Comparison of ENCODE assay signal across 8 mouse cellular contexts in genomic region chr7:68128271-68128674, GRCm38 (mm10).
DNase-seq lines count a peak whose midpoint lies in the region; ATAC-seq lines count a peak whose summit lies in the region.

No protein-coding gene starts in this region.

- peak overlapping the region; percentile 87 for H3K4me2 ChIP-seq in liver, embryonic 12.5 days

- 0 out of 2 replicates have a peak, but pooled peaks cover 2% of the 10 kb centered on the region for H3K4me1 ChIP-seq in brown adipose tissue, adult 24 weeks (ENCODE audit: control insufficient read depth, insufficient read depth, insufficient read length, low read length)
- H3K4me1 ChIP-seq in liver, embryonic 12.5 days: peaks cover 62% of the 10 kb centered on the region

- H3K27ac ChIP-seq in brown adipose tissue, adult 24 weeks (replicated peaks; ENCODE audit: low read depth, low read length): no peak overlapping the region
- peak overlapping the region; percentile 97 for H3K27ac ChIP-seq in liver, embryonic 12.5 days

- H3K36me3 ChIP-seq in liver, embryonic 12.5 days: no peaks in the 10 kb centered on the region

- H3K27me3 ChIP-seq in liver, embryonic 12.5 days (replicated peaks): peaks cover 7% of the 10 kb centered on the region; the same call in 1 of the 2 replicates

- no peak for ATAC-seq in liver, embryonic 12.5 days

- peak overlapping the region; percentile 81 for H3K9ac ChIP-seq in liver, embryonic 12.5 days

- H3K9me3 ChIP-seq in liver, embryonic 12.5 days (replicated peaks): no peaks in the 10 kb centered on the region

- DNase-seq in kidney, adult 9 months: peak; percentile 40
- no peak for DNase-seq in kidney, postnatal 14 days
- DNase-seq in forelimb bud, embryonic 11.5 days (ENCODE audit: low read depth, low spot score): peak; percentile 18
- peak; percentile 48 for DNase-seq in thymus, postnatal 4 days
- DNase-seq in adrenal gland, adult 2 months: no peak
- DNase-seq in right cerebral cortex, postnatal 4 days: no peak

- peak overlapping the region; percentile 78; the same call in 1 of the 2 replicates for H3K4me3 ChIP-seq in brown adipose tissue, adult 24 weeks (ENCODE audit: insufficient read depth, low read depth, low read length)
- peak overlapping the region; percentile 69 for H3K4me3 ChIP-seq in liver, embryonic 12.5 days

- WGBS in liver, embryonic 12.5 days (ENCODE audit: insufficient replicate concordance): 15% methylated on average over 7 of the region's 7 CpGs

Comparison
In these comparisons a context has a peak if more than half of its experiments do, and no peak if none do; other contexts are left out.
1. DNase-seq: peak in kidney, adult 9 months (single experiment), forelimb bud, embryonic 11.5 days (single experiment) and thymus, postnatal 4 days (single experiment); none in kidney, postnatal 14 days (single experiment), adrenal gland, adult 2 months (single experiment) and right cerebral cortex, postnatal 4 days (single experiment).